Mouse (Mus musculus): Measurements from ENCODE around the gene Clec4b1. TPM values are rescaled to one million over a fixed set of nuclear protein-coding genes. Genes with fewer than 3 reads are reported as not detected.
"Not testable (repeated sequence)": the region's sequence is repeated elsewhere in the genome, so short reads cannot be mapped to it uniquely, and the experiment has no call there.

Gene Clec4b1
- total RNA-seq (2021): not detected
- long read RNA-seq, experiment 1: 0 reads
- long read RNA-seq, experiment 2: 0 reads

DNA sequence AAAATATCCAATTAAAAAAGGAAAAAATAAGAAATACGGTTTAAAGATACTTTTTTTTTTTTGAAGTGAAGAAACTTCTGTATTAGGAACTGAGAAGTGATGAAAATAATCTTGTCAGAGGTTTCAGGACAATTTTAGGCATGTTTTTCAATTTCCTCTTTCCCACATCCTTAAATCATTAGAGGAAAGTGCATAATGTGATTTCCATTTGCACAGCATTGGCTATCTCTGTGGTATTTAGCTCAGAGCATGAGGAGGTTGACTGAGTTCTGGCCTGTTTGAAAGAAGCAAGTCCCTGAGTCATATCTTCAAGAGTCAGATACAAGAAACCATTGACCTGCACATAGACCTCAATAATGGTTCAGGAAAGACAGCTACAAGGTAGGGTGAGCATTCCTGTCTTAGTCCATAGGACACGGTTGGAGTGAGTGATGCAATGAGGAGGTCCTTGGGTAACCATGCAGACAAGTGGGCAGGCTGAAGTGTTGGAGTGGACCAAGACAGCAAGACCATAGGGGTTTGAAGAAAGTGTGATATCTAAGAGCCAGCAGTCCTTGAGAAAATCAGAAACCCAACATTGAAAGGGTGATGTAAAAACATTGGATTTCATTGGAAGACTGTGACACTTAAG lies at the start of gene Clec4b1:
TSS of gene Clec4b1 (plus strand) at position 221 of the 631 bp plus-strand sequence.
- DNase-seq (ENCODE audit: low spot score in 2 of 2): no peak
- no peak for TF ChIP-seq CTCF (conservative IDR thresholded peaks at IDR 0.05)
- Histone ChIP-seq H3K27ac (no peak within 1 kb of the TSS), H3K4me3 (no peak within 1 kb of the TSS)

DNA sequence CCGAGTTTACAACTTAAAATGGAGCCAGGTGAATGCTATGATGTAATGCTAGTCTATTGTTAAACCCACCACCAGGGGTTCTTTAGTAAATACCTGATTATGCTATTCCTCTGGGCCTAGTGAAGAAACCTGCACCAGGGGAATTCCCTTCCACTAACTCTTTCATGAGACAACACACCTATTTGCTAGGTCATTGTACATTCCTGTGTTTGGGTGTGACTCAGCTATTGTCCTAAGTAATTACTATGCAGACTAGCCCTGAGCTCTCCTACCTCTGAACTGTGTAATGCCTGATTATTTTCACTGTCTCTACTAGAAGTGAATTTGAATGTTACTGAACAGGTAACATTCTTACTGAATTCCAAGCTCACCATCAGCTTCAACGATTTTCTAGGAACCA lies 45.1 kb upstream of the Clec4b1 start:
- not testable (repeated sequence) for H3K4me3 ChIP-seq; DNase-seq (ENCODE audit: low spot score in 2 of 2); H3K27ac ChIP-seq

DNA sequence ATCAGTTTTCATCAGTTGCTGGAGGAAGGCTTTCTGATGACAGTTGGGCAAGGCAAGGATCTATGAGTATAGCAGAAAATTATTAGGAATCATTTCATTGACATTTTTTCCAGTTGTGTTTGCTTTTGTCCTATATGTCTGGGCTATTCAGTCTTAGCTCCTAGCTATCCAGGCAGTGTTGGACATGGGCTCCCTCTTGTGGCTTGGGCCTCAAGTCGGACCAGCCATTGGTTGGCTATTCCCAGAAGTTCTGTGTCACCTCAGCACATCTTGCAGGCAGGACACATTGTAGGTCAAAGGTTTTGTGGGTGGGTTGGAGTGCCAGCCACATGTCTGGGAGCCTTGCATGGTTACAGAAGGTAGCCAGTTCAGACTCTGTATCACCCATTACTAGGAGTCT lies 44.2 kb upstream of the Clec4b1 start:
- TF ChIP-seq CTCF (conservative IDR thresholded peaks at IDR 0.05): peak; percentile 45
- DNase-seq (ENCODE audit: low spot score in 2 of 2): no peak
- Histone ChIP-seq H3K27ac (no peak overlapping the region), H3K4me3 (no peak overlapping the region)

DNA sequence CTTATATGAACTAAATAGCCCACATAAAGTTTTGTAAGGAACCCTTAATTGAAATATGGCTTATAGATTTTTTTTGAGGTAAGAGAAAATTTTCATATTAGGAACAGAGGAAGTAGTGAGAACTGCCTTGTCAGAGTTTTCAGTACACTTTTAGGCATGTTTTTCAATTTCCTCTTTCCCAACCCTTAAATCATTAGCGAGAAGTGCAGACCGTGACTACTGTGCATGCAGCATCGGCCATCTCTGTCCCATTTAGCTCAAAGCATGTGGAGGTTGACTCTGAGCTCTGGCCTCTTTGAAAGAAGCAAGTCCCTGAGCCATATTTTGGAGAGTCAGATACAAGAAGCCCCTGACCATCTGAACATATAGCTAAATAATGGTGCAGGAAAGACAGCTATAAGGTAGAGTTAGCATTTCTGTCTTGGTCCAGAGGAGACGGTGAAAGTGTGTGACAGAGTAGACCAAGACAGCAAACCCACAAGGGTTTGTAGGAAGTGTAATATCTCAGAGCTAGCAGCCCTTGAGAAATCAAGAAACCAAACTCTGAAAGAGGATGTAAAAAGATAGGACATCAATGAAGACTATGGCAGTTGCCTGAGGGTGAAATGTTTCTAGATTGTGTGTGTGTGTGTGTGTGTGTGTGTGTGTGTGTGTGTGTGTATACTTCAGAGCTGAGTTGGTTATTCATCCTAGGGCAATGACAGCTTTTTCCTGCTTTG lies 45.5 kb downstream of the Clec4b1 start:
- H3K27ac ChIP-seq: no peak overlapping the region
- no peak for DNase-seq (ENCODE audit: low spot score in 2 of 2)
- TF ChIP-seq CTCF (conservative IDR thresholded peaks at IDR 0.05): no peak
- H3K4me3 ChIP-seq: no peak overlapping the region

DNA sequence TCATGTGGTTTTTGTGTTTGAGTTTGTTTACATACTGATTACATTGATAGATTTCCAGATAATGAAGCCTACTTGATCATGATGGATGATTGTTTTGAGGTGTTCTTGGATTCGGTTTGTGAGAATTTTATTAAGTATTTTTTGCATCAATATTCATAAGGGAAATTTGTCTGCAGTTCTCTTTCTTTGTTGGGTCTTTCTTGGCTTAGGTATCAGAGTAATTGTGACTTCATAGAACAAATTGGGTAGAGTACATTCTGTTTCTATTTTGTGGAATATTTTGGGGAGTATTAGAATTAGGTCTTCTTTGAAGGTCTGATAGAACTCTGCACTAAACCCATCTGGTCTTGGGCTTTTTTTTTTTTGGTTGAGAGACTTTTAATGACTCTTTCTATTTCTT lies 56.4 kb downstream of the Clec4b1 start, which contains the start of gene Clec4a2:
TSS of gene Clec4a2 (plus strand) at position 301 of the 400 bp plus-strand sequence.
- DNase-seq (ENCODE audit: low spot score in 2 of 2); H3K27ac ChIP-seq; H3K4me3 ChIP-seq: not testable (repeated sequence)

Other genes starting within 250 kb of the Clec4b1 start
- 100 to 1,000 TPM; 104 to 109 TPM for gene Slc2a3, start 248.3 kb upstream of the Clec4b1 start, total RNA-seq (2021)
- 10 to 100 TPM; 28.8 to 30.7 TPM for gene Foxj2, start 230.0 kb upstream of the Clec4b1 start, total RNA-seq (2021)
- gene C3ar1, start 193.8 kb upstream of the Clec4b1 start, total RNA-seq (2021): under 1 TPM; 0.54 to 0.61 TPM
- gene Necap1, start 175.5 kb upstream of the Clec4b1 start, total RNA-seq (2021): 100 to 1,000 TPM; 201 to 210 TPM
- under 1 TPM; 0.22 to 0.61 TPM for gene Clec4a1, start 128.1 kb upstream of the Clec4b1 start, total RNA-seq (2021)
- gene Clec4a3, start 97.4 kb upstream of the Clec4b1 start, total RNA-seq (2021): under 1 TPM; 0.37 to 0.38 TPM
- not detected for gene Clec4a4, start 59.6 kb upstream of the Clec4b1 start, total RNA-seq (2021)
- 1 to 10 TPM; 1.1 to 2.8 TPM for gene Clec4a2, start 56.5 kb downstream of the Clec4b1 start, total RNA-seq (2021)
- not detected for gene Clec4b2, start 122.9 kb downstream of the Clec4b1 start, total RNA-seq (2021)
- not detected for gene Clec4n, start 179.9 kb downstream of the Clec4b1 start, total RNA-seq (2021)
- gene Clec4d, start 212.1 kb downstream of the Clec4b1 start, total RNA-seq (2021): not detected
- not detected for gene Clec4e, start 239.9 kb downstream of the Clec4b1 start, total RNA-seq (2021)